Mouse (Mus musculus) bone marrow macrophage, adult 2 months (primary cell): Measurements from ENCODE around the gene Psmd14.

Experiments used
- CTCF ChIP-seq: IDR thresholded peaks from 2 replicates; pipeline ENCODE4 v1.5.1; 2012; ENCODE audit warnings: low read depth, mild to moderate bottlenecking, low read length, moderate library complexity
- POLR2A ChIP-seq: IDR thresholded peaks from 2 replicates; pipeline ENCODE4 v1.6.1; 2012; ENCODE audit warnings: mild to moderate bottlenecking, low read depth, low read length, borderline replicate concordance

DNA sequence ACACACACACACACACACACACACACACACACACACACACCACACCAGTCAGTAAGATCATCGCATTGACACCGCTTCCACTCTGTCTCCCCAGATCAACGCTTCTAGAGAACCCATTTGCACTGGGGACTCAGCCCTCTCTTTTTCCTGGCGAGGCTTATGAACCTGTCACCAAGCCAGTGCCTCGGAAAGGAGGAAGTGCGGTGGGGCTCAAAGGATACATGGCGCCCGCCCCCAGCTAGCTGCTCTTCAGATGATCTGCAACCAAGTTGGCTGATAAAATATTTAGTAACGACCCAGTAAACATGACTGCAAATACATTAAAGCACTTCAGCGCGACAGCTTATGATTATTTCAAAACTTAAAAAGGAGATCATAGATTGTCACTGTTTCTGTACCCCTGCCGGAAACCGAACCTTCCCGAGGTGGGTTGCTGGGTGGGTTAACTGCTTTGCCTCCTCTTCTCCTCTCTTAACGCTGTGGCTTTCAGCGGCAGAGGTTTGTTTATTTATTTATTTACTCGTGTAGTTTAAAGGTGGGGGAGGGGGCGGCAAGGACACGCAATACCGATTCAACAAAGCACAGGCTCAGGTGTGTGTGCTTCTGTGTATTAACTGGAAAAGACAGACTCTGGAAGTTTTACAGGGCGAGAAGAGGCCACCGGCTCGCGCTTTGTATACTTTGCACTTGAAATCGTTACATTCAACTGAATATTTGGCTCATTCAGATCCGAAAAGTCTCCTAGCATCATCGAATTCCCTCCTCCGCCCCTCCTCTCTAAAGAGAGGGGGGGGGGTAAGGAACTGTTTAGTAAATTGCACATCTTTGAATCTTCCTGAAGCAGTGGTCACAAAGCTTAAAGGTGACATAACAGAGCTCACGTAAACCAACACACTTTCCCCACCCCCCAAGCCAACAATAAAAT lies 92.2 kb downstream of the Psmd14 start:
- TF ChIP-seq CTCF, result no peak
- TF ChIP-seq POLR2A, result no peak
